Mouse (Mus musculus) hindbrain, embryonic 14.5 days (tissue): ENCODE measurements around the gene B430306N03Rik. TPM values are rescaled to one million over a fixed set of nuclear protein-coding genes. Genes with fewer than 3 reads are reported as not detected.

Experiments used
- ATAC-seq: fragments of 200-750 bp; cut with Nextera tagmentation; 2 replicates; pipeline ENCODE4 v1.8.0; 2017; ENCODE audit warnings: moderate number of reproducible peaks, mild to moderate bottlenecking, moderate TSS enrichment, moderate library complexity; ENCODE audit not compliant: low FRiP score
- DNase-seq: peaks from one replicate; pipeline ENCODE4 v3.0.0-alpha.2; 2015; ENCODE audit warnings: low spot score
- H3K27ac ChIP-seq: fragments of 300-500 bp; sonication (generic); 2 replicates; pipeline ENCODE4 v1.5.1; 2014; ENCODE audit warnings: mild to moderate bottlenecking, moderate library complexity
- H3K27me3 ChIP-seq: fragments of 300-500 bp; sonication (generic); 2 replicates; pipeline ENCODE4 v1.6.1; 2014; ENCODE audit warnings: mild to moderate bottlenecking, low read length, mixed read lengths; ENCODE audit not compliant: control insufficient read depth, insufficient read depth
- H3K36me3 ChIP-seq: fragments of 300-500 bp; sonication (generic); replicated peaks from 2 replicates; pipeline ENCODE4 v1.6.1; 2014; ENCODE audit not compliant: control insufficient read depth, insufficient read depth
- H3K4me1 ChIP-seq: fragments of 300-500 bp; sonication (generic); replicated peaks from 2 replicates; pipeline ENCODE4 v1.6.1; 2014; ENCODE audit warnings: antibody characterized with exemption, low read length, mixed read lengths; ENCODE audit not compliant: control insufficient read depth, insufficient read depth
- H3K4me2 ChIP-seq: fragments of 300-500 bp; sonication (generic); replicated peaks from 2 replicates; pipeline ENCODE4 v1.6.1; 2014; ENCODE audit warnings: mild to moderate bottlenecking, moderate library complexity
- H3K4me3 ChIP-seq: fragments of 300-500 bp; sonication (generic); replicated peaks from 2 replicates; pipeline ENCODE4 v1.5.1; 2014; ENCODE audit warnings: mild to moderate bottlenecking, low read length
- H3K9ac ChIP-seq: fragments of 300-500 bp; sonication (generic); 2 replicates; pipeline ENCODE4 v1.6.1; 2014
- H3K9me3 ChIP-seq: fragments of 300-500 bp; sonication (generic); 2 replicates; pipeline ENCODE4 v1.6.1; 2016; ENCODE audit warnings: low read length; ENCODE audit not compliant: control insufficient read depth
- WGBS: fragments of 180-500 bp; shearing (Covaris S2); extraction: QIAGEN DNeasy Blood & Tissue Kit; methylation state at CpG from one replicate; pipeline ENCODE4 v1.1.7; 2014; 5-methylcytosine and 5-hydroxymethylcytosine counted together
- polyA plus RNA-seq: library from polyadenylated mRNA; unstranded; fragments of >200 nt; fragmentation: Nextera tagmentation; extraction: Ambion mirVana; gene quantifications from 2 replicates; pipeline ENCODE4 v1.2.1, GENCODE M21; 2014

The B430306N03Rik gene
- polyA plus RNA-seq, 1 experiment from 2014 or later, result 0.05 TPM

- H3K4me2 ChIP-seq, result no peak overlapping the region
- H3K27me3 ChIP-seq, result no peaks in the 10 kb centered on the region
- H3K9ac ChIP-seq, result no peak overlapping the region
- 76% methylated on average over 6 of the region's 6 CpGs for WGBS
- no peak overlapping the region for H3K27ac ChIP-seq
- no peak for ATAC-seq
- no peak for DNase-seq
- no peaks in the 10 kb centered on the region for H3K36me3 ChIP-seq
- no peaks in the 10 kb centered on the region; the same call in 1 of the 2 replicates for H3K4me1 ChIP-seq
- no peak overlapping the region for H3K4me3 ChIP-seq
- H3K9me3 ChIP-seq, result no peaks in the 10 kb centered on the region
Observed at GRCm38 (mm10) chr17:48363421-48363965, 47.6 kb downstream of the B430306N03Rik start.

DNA sequence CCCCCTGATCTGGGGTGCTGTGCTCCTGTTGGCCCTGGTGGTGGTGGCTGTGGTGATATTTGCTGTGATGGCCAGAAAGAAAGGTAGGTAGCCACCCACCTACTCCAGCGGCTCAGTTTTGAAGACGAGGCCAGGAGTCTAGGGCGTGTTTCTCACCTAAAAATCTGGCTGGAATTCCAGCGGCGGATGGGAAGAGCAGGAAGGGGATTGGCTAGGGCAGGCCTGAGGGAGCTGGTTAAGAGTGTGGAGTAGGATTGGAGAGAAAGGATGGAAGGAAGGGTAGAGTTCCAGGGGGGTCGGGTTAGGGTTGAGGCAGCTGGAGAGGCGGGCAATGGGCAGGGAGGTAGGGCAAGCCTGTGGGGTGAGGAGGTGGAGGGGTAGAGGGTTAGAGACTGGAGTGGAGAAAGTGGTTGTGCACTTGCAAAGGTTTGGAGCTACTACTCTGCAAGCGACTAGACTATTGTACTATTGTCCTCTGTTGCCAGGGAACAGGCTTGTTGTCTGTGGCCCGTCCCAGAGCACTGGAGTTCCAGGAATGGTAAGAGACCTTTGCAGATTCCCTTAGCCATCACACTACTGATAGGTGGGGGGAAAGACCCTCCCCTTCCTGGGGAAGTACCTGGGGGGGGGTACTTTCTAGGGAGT is 49.7 kb downstream of the B430306N03Rik start:
- Histone ChIP-seq H3K4me1 (no peaks in the 10 kb centered on the region; the same call in 1 of the 2 replicates), H3K9me3 (no peaks in the 10 kb centered on the region), H3K4me3 (no peak overlapping the region), H3K27ac (no peak overlapping the region), H3K9ac (no peak overlapping the region), H3K36me3 (no peaks in the 10 kb centered on the region), H3K27me3 (no peaks in the 10 kb centered on the region), H3K4me2 (no peak overlapping the region)
- no peak for ATAC-seq
- DNase-seq, result no peak
- WGBS, result 67% methylated on average over 9 of the region's 9 CpGs

DNA sequence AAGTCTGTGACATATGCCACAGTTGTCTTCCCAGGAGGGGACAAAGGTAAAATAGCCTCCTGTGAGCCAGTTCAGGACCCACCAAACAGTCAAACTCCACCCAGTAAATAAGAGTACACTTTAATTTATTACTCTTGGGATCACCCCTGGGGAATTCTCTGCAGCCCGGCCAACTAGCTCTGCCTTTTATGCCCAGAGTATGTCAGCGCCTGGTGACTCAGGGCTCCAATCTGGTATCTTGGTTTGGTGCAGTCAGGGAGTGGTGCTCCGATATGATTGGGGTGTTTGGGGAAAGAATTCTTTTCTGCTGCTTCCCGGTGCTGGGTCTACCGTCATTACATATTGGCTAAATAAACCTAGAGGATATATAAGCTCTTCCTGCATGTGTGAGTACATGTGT is 50.9 kb downstream of the B430306N03Rik start:
- H3K4me1 ChIP-seq, result no peaks in the 10 kb centered on the region; the same call in 1 of the 2 replicates
- no peak for ATAC-seq
- H3K4me3 ChIP-seq, result no peak overlapping the region
- H3K9ac ChIP-seq, result no peak overlapping the region
- 90% methylated on average over 5 of the region's 5 CpGs for WGBS
- no peaks in the 10 kb centered on the region for H3K9me3 ChIP-seq
- H3K36me3 ChIP-seq, result no peaks in the 10 kb centered on the region
- H3K27me3 ChIP-seq, result no peaks in the 10 kb centered on the region
- no peak overlapping the region for H3K27ac ChIP-seq
- no peak for DNase-seq
- no peak overlapping the region for H3K4me2 ChIP-seq

DNA sequence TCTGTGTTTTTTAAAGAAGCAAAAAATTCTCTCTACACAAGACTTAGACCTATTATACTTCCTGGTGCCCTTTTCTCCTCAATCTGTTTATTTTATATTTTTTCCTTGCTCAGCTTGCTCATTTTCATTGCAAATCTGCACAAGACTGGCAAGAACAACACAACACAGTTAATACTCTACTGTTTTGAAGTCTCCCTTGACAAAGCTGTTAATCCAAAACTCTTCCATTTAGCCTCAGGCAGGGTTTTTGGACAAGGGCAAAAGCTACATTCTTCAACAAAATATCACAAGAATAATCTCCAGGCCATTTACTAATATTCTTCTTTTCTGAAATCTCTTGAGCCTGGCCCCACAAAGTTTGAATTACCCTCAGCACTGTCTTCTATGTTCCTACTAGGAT is 55.7 kb downstream of the B430306N03Rik start:
- no peak for ATAC-seq
- H3K36me3 ChIP-seq, result no peaks in the 10 kb centered on the region
- H3K4me3 ChIP-seq, result no peak overlapping the region
- H3K4me2 ChIP-seq, result no peak overlapping the region
- no peak for DNase-seq
- no peaks in the 10 kb centered on the region for H3K9me3 ChIP-seq
- no peaks in the 10 kb centered on the region for H3K27me3 ChIP-seq
- no peak overlapping the region for H3K27ac ChIP-seq
- no peaks in the 10 kb centered on the region for H3K4me1 ChIP-seq
- H3K9ac ChIP-seq, result no peak overlapping the region

GRCm38 (mm10) chr17:48372987-48373386 is 57.0 kb downstream of the B430306N03Rik start:
- Histone ChIP-seq H3K4me1 (no peaks in the 10 kb centered on the region), H3K9ac (no peak overlapping the region), H3K4me3 (no peak overlapping the region), H3K4me2 (no peak overlapping the region), H3K27ac (no peak overlapping the region), H3K36me3 (no peaks in the 10 kb centered on the region), H3K27me3 (no peaks in the 10 kb centered on the region), H3K9me3 (no peaks in the 10 kb centered on the region)
- no peak for ATAC-seq
- DNase-seq, result no peak
- 86% methylated on average over 8 of the region's 8 CpGs for WGBS

GRCm38 (mm10) chr17:48376102-48376501 is 60.2 kb downstream of the B430306N03Rik start:
- Histone ChIP-seq H3K4me1 (no peaks in the 10 kb centered on the region), H3K4me3 (no peak overlapping the region), H3K27me3 (no peaks in the 10 kb centered on the region), H3K4me2 (no peak overlapping the region), H3K9me3 (no peaks in the 10 kb centered on the region), H3K27ac (no peak overlapping the region), H3K9ac (no peak overlapping the region), H3K36me3 (no peaks in the 10 kb centered on the region)
- WGBS, result 96% methylated on average over 1 of the region's 1 CpGs
- no peak for ATAC-seq
- DNase-seq, result no peak

Other genes starting within 250 kb of the B430306N03Rik start
- 0.18 TPM in 1 of 2 replicates, not detected in the other for gene 1700067P10Rik, start 226.8 kb upstream of the B430306N03Rik start, polyA plus RNA-seq
- gene 9830107B12Rik, start 169.9 kb upstream of the B430306N03Rik start, polyA plus RNA-seq, result not detected in 2 replicates
- not detected in 2 replicates for gene A530064D06Rik, start 148.9 kb upstream of the B430306N03Rik start, polyA plus RNA-seq
- gene Trem1, start 83.4 kb upstream of the B430306N03Rik start, polyA plus RNA-seq, result not detected in 2 replicates
- not detected in 2 replicates for gene Trem3, start 68.4 kb upstream of the B430306N03Rik start, polyA plus RNA-seq
- 0.44 TPM in 1 of 2 replicates, not detected in the other for gene Treml4, start 51.8 kb upstream of the B430306N03Rik start, polyA plus RNA-seq
- 0.09 TPM in 1 of 2 replicates, not detected in the other for gene Treml2, start 16.6 kb upstream of the B430306N03Rik start, polyA plus RNA-seq
- gene Trem2, start 30.3 kb downstream of the B430306N03Rik start, polyA plus RNA-seq, result 4.0 and 4.8 TPM in 2 replicates
- 0.37 and 0.60 TPM in 2 replicates for gene Treml1, start 43.8 kb downstream of the B430306N03Rik start, polyA plus RNA-seq
- gene Nfya, start 93.8 kb downstream of the B430306N03Rik start, polyA plus RNA-seq, result 16.4 and 16.5 TPM in 2 replicates
- gene Oard1, start 93.9 kb downstream of the B430306N03Rik start, polyA plus RNA-seq, result 36.2 and 36.3 TPM in 2 replicates
- gene Apobec2, start 116.8 kb downstream of the B430306N03Rik start, polyA plus RNA-seq, result 0.52 and 0.63 TPM in 2 replicates
- gene Tspo2, start 135.4 kb downstream of the B430306N03Rik start, polyA plus RNA-seq, result 1.0 and 1.2 TPM in 2 replicates
- gene Unc5cl, start 138.8 kb downstream of the B430306N03Rik start, polyA plus RNA-seq, result 0.37 and 0.42 TPM in 2 replicates